ENCODE assay signal across 9 mouse cellular contexts in genomic region chr17:13472460-13473062, GRCm38 (mm10).
DNase-seq lines count a peak whose midpoint lies in the region; ATAC-seq and TF ChIP-seq lines count a peak whose summit lies in the region.
"Had no signal": no experiment of that assay in that cellular context is flagged by ENCODE, and none has a peak within 500 bp of the region (broad histone marks: within the 10 kb centered on the region; RNA-seq: fewer than 3 reads in every experiment).

No protein-coding gene starts in this region.

- no peak overlapping the region for H3K4me3 ChIP-seq in bone marrow, adult 2 months (replicated peaks; ENCODE audit: control insufficient read depth, low read depth, low read length)
- no peak overlapping the region for H3K4me3 ChIP-seq in embryonic facial prominence, embryonic 15.5 days (replicated peaks)
- H3K4me3 ChIP-seq in lung, embryonic 15.5 days = no peak overlapping the region
- H3K4me3 ChIP-seq: heart, embryonic 13.5 days had no signal

- H3K9me3 ChIP-seq in embryonic facial prominence, embryonic 15.5 days (replicated peaks) = no peaks in the 10 kb centered on the region
- H3K9me3 ChIP-seq in lung, embryonic 15.5 days = no peaks in the 10 kb centered on the region
- H3K9me3 ChIP-seq: heart, embryonic 13.5 days had no signal

- no peak overlapping the region for H3K27ac ChIP-seq in bone marrow, adult 2 months (ENCODE audit: control insufficient read depth, insufficient read depth, low read depth, low read length, poor library complexity)
- H3K27ac ChIP-seq in embryonic facial prominence, embryonic 15.5 days (replicated peaks) = no peak overlapping the region
- H3K27ac ChIP-seq in lung, embryonic 15.5 days = peak overlapping the region; percentile 41; the same call in 1 of the 2 replicates
- H3K27ac ChIP-seq: heart, embryonic 13.5 days had no signal

- H3K4me1 ChIP-seq in bone marrow, adult 2 months (ENCODE audit: control insufficient read depth, insufficient read depth, low read length) = no peaks in the 10 kb centered on the region
- 0 out of 2 replicates have a peak, but pooled peaks cover 2% of the 10 kb centered on the region for H3K4me1 ChIP-seq in embryonic facial prominence, embryonic 15.5 days
- peaks cover 15% of the 10 kb centered on the region for H3K4me1 ChIP-seq in lung, embryonic 15.5 days

- peak; percentile 79 to 88 for DNase-seq in heart, postnatal 10 days
- DNase-seq in kidney, postnatal 36 days = peak; percentile 72 to 83
- DNase-seq in ovary, postnatal 36 days (ENCODE audit: low spot score) = peak; percentile 37
- peak; percentile 33 to 42 for DNase-seq in thymus, postnatal 36 days

- H3K4me2 ChIP-seq in embryonic facial prominence, embryonic 15.5 days (replicated peaks) = no peak overlapping the region
- no peak overlapping the region for H3K4me2 ChIP-seq in lung, embryonic 15.5 days
- H3K4me2 ChIP-seq: heart, embryonic 13.5 days had no signal

- TF ChIP-seq POLR2A in bone marrow, adult 2 months (IDR thresholded peaks at IDR 0.05; ENCODE audit: borderline replicate concordance, control insufficient read depth, low read depth, low read length) = no peak

- H3K27me3 ChIP-seq in embryonic facial prominence, embryonic 15.5 days = no peaks in the 10 kb centered on the region
- H3K27me3 ChIP-seq in lung, embryonic 15.5 days = no peaks in the 10 kb centered on the region
- H3K27me3 ChIP-seq: heart, embryonic 13.5 days had no signal

- no peaks in the 10 kb centered on the region for H3K36me3 ChIP-seq in embryonic facial prominence, embryonic 15.5 days
- H3K36me3 ChIP-seq in lung, embryonic 15.5 days = no peaks in the 10 kb centered on the region
- H3K36me3 ChIP-seq: heart, embryonic 13.5 days had no signal

- WGBS in bone marrow, adult 2 months = 18% methylated on average over 7 of the region's 7 CpGs
- WGBS in embryonic facial prominence, embryonic 15.5 days = 16% methylated on average over 7 of the region's 7 CpGs
- whole genome bisulfite sequencing in lung, embryonic 15.5 days = 8% methylated on average over 7 of the region's 7 CpGs

- H3K9ac ChIP-seq in embryonic facial prominence, embryonic 15.5 days = no peak overlapping the region
- H3K9ac ChIP-seq in lung, embryonic 15.5 days = no peak overlapping the region
- H3K9ac ChIP-seq: heart, embryonic 13.5 days had no signal

- ATAC-seq in CD4-positive, CD25-positive, alpha-beta regulatory T cell, adult 4 months = peak; percentile 56
- 0 out of 2 replicates have a peak, but pooled peaks have one; percentile 45 for ATAC-seq in embryonic facial prominence, embryonic 15.5 days (ENCODE audit: insufficient number of reproducible peaks, low FRiP score, low TSS enrichment, low read depth)
- ATAC-seq in lung, embryonic 15.5 days (ENCODE audit: borderline replicate concordance, extremely low read depth, low FRiP score, low TSS enrichment) = no peak; the same call in 1 of the 2 replicates

- intact Hi-C loops in heart, postnatal 10 days (cut with DNase I) = loop anchor here (1.0 to 5.0 kb wide), 5 partner anchors 50 to 358 kb away; no protein-coding TSS in a partner anchor

- TF ChIP-seq CTCF in bone marrow, adult 2 months (IDR thresholded peaks at IDR 0.05; ENCODE audit: control insufficient read depth, insufficient read depth, low read length) = peak; percentile 41; the same call in 1 of the 2 replicates
